Mouse (Mus musculus): ENCODE measurements around the gene Gm28042. TPM values are rescaled to one million over a fixed set of nuclear protein-coding genes. Genes with fewer than 3 reads are reported as not detected.

Gene Gm28042
- polyA plus RNA-seq, 1 experiment, result 5.3 TPM

DNA sequence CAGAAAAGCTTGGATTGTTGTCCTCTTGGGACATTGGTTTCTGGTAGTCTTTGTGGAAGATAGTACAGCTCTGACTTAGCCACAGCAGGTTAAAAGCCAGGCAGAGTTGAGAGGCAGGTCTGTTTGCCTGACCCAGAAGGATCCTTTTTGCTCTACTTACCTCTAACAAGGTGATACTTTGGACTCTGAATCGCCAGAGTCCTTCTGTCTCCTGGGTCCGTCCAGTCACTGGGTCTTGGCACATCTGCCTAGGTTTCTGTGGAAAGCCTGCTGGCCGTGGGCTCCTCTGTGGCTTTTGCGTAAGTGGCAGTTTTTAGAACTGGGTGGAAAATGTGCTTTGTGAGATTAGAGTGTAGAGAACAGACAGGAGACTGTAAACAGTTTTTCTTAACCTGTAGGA, 38.3 kb upstream of the Gm28042 start:
- TF ChIP-seq CTCF (IDR thresholded peaks at IDR 0.05; ENCODE audit: extremely low read depth, insufficient read depth, insufficient read length, insufficient replicate concordance) (no peak), POLR2A (IDR thresholded peaks at IDR 0.05; ENCODE audit: low read depth, low read length) (no peak)
- Histone ChIP-seq H3K36me3 (ENCODE audit: control insufficient read depth, insufficient read depth, low read length) (no peaks in the 10 kb centered on the region), H3K4me1 (ENCODE audit: control insufficient read depth, insufficient read depth, insufficient read length) (no peaks in the 10 kb centered on the region), H3K27ac (ENCODE audit: insufficient read depth, low read length) (no peak overlapping the region), H3K27me3 (ENCODE audit: control insufficient read depth, insufficient read depth, low read length) (no peaks in the 10 kb centered on the region), H3K4me3 (ENCODE audit: extremely low read depth, insufficient read depth, insufficient read length) (no peak overlapping the region)
- no peak for DNase-seq (ENCODE audit: low read depth in 1 of 2, low spot score in 2 of 2)
- WGBS, result 76% methylated on average over 4 of the region's 4 CpGs

DNA sequence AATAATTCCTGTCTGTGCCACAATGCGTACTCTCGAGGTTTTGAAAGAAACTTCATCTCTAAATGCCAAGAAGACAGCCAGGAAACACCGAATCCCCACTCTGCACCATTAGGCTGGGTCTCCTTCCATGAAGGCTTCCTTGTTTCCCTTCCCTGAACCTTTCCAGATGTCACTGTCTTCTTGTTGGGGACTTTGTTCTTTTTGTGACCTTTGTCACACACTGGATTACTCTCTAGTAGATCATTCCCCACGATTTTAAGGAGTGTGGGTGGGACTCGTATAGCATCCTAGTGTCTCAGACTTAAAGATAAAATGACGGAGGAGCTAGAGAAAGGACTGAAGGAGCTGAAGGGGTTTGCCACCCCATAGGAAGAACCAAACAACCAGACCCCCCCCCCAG, 36.4 kb upstream of the Gm28042 start:
- TF ChIP-seq CTCF (IDR thresholded peaks at IDR 0.05; ENCODE audit: extremely low read depth, insufficient read depth, insufficient read length, insufficient replicate concordance) (no peak), POLR2A (IDR thresholded peaks at IDR 0.05; ENCODE audit: low read depth, low read length) (no peak)
- 89% methylated on average over 6 of the region's 6 CpGs for WGBS
- H3K27ac ChIP-seq (ENCODE audit: insufficient read depth, low read length), result no peak overlapping the region
- H3K36me3 ChIP-seq (ENCODE audit: control insufficient read depth, insufficient read depth, low read length), result no peaks in the 10 kb centered on the region
- no peak overlapping the region for H3K4me3 ChIP-seq (ENCODE audit: extremely low read depth, insufficient read depth, insufficient read length)
- no peaks in the 10 kb centered on the region for H3K4me1 ChIP-seq (ENCODE audit: control insufficient read depth, insufficient read depth, insufficient read length)
- H3K27me3 ChIP-seq (ENCODE audit: control insufficient read depth, insufficient read depth, low read length), result no peaks in the 10 kb centered on the region
- DNase-seq (ENCODE audit: low read depth in 1 of 2, low spot score in 2 of 2), result no peak

DNA sequence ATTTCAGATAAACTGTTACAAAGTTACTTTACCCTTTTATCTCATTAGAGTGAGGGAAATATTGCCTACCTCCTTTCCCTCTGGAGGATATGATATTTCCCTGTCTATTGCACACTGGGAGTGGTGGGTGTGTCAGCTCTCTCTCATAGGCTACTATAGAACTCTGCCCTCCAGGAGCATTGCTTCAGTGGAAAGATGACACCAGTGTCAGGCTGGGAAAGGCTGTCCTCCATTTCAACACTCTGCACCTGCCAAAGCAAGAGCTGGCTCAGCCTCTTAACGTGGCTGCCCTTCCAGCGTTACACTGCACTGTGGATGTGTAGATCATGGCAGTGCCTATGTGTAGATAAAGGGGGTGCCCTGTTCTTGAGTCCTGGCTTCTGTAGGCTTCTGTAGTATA, 34.9 kb upstream of the Gm28042 start:
- H3K36me3 ChIP-seq (ENCODE audit: control insufficient read depth, insufficient read depth, low read length), result no peaks in the 10 kb centered on the region
- H3K27me3 ChIP-seq (ENCODE audit: control insufficient read depth, insufficient read depth, low read length), result no peaks in the 10 kb centered on the region
- H3K4me3 ChIP-seq (ENCODE audit: extremely low read depth, insufficient read depth, insufficient read length), result no peak overlapping the region
- no peaks in the 10 kb centered on the region for H3K4me1 ChIP-seq (ENCODE audit: control insufficient read depth, insufficient read depth, insufficient read length)
- H3K27ac ChIP-seq (ENCODE audit: insufficient read depth, low read length), result no peak overlapping the region
- WGBS, result 95% methylated on average over 2 of the region's 2 CpGs
- DNase-seq (ENCODE audit: low read depth in 1 of 2, low spot score in 2 of 2), result no peak
- no peak for TF ChIP-seq CTCF (IDR thresholded peaks at IDR 0.05; ENCODE audit: extremely low read depth, insufficient read depth, insufficient read length, insufficient replicate concordance)
- no peak for TF ChIP-seq POLR2A (IDR thresholded peaks at IDR 0.05; ENCODE audit: low read depth, low read length)

DNA sequence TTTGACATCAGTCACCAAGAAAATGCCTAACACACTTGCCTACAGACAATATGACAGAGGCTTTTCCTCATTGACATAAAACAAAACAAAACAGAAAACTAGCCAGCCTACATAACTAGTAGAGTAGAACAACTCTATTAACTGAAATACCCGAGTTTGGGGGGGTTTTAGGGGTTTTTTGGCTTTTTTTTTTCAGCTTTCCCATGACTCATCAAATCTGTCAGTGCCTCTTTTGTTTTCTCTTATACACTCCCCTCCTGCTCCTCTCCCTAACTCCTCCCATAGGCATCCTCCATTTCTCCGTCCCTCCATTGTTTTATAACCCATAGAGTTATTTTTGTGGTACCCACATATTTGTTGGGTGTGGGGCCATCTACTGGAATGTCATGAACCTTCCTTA, 33.8 kb upstream of the Gm28042 start:
- WGBS, result 65% methylated on average over 2 of the region's 2 CpGs
- no peaks in the 10 kb centered on the region for H3K36me3 ChIP-seq (ENCODE audit: control insufficient read depth, insufficient read depth, low read length)
- no peak overlapping the region for H3K4me3 ChIP-seq (ENCODE audit: extremely low read depth, insufficient read depth, insufficient read length)
- DNase-seq (ENCODE audit: low read depth in 1 of 2, low spot score in 2 of 2), result no peak
- H3K4me1 ChIP-seq (ENCODE audit: control insufficient read depth, insufficient read depth, insufficient read length), result no peaks in the 10 kb centered on the region
- no peaks in the 10 kb centered on the region for H3K27me3 ChIP-seq (ENCODE audit: control insufficient read depth, insufficient read depth, low read length)
- TF ChIP-seq POLR2A (IDR thresholded peaks at IDR 0.05; ENCODE audit: low read depth, low read length) (no peak), CTCF (IDR thresholded peaks at IDR 0.05; ENCODE audit: extremely low read depth, insufficient read depth, insufficient read length, insufficient replicate concordance) (no peak)
- H3K27ac ChIP-seq (ENCODE audit: insufficient read depth, low read length), result no peak overlapping the region

DNA sequence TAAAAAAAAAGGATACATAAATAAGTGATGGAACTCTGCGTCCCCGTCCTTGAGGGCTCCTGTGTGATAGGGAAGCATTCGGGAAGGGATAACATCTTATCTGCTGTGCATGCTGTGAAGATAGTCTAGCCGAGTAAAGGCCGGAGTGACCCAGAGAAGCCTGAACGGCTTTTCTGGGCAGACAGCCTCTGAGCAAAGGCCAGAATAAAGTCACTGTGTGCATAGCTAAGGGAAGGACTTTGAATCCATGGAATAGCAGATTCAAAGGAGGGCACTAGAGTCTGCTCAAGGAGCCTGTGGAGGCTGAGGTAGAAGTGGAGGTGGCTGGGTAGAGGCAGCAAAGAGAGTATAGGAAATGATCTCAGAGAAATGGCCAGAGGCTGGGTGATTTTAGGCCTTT, 32.5 kb upstream of the Gm28042 start:
- H3K27ac ChIP-seq (ENCODE audit: insufficient read depth, low read length), result no peak overlapping the region

DNA sequence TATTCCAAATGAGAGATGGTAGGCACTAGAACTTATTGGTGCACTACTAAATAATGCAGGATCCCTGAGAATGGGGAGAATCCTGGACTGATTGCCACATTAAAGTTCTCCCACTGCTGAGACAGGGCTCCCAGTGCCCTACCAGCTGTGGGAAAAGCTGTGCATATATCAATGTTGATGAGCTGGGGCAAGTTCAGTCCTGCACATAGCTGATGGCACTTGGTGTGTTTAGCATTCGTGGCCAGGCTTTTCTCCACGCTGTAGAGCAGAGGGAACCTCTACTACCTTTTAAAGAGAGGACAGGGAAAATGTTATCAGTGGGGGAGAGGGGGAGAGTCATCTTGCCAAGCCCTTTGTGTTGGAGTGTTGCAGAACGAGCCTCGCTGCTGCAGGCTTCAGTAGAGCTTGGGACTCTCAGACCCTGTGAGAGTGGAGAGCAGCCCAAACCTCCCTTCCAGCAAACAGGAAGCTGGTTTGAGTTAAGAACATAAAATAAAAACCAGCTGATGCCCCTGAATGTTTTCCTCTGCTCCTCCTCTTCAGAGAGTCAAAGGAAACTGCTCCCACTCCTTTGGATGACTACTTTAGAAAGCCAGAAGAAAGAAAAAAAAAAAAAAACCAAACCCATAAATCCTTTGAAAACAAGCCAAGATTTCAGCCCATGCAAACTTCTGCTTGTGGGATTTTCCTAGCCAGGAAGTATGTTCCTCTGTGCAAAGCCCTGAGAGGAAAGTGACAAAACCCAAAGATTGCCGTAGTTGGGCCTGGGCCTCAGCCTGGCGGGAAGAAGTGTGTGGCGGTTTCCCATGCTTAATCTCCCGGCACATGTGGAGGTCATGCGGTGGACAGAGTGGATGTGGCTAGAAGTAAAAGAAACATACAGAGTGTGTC, 31.7 kb upstream of the Gm28042 start:
- 50% methylated on average over 9 of the region's 9 CpGs for WGBS
- peak overlapping the region; percentile 18 for H3K27ac ChIP-seq (ENCODE audit: insufficient read depth, low read length)
- TF ChIP-seq POLR2A (IDR thresholded peaks at IDR 0.05; ENCODE audit: low read depth, low read length) (no peak), CTCF (IDR thresholded peaks at IDR 0.05; ENCODE audit: extremely low read depth, insufficient read depth, insufficient read length, insufficient replicate concordance) (no peak)
- no peaks in the 10 kb centered on the region for H3K4me1 ChIP-seq (ENCODE audit: control insufficient read depth, insufficient read depth, insufficient read length)
- no peaks in the 10 kb centered on the region for H3K36me3 ChIP-seq (ENCODE audit: control insufficient read depth, insufficient read depth, low read length)
- DNase-seq (ENCODE audit: low read depth in 1 of 2, low spot score in 2 of 2), result no peak
- H3K27me3 ChIP-seq (ENCODE audit: control insufficient read depth, insufficient read depth, low read length), result no peaks in the 10 kb centered on the region
- H3K4me3 ChIP-seq (ENCODE audit: extremely low read depth, insufficient read depth, insufficient read length), result no peak overlapping the region

More for the DNA sequence above, 32.5 kb upstream of the Gm28042 start:
- TF ChIP-seq CTCF (IDR thresholded peaks at IDR 0.05; ENCODE audit: extremely low read depth, insufficient read depth, insufficient read length, insufficient replicate concordance) (no peak), POLR2A (IDR thresholded peaks at IDR 0.05; ENCODE audit: low read depth, low read length) (no peak)
- Histone ChIP-seq H3K4me1 (ENCODE audit: control insufficient read depth, insufficient read depth, insufficient read length) (no peaks in the 10 kb centered on the region), H3K4me3 (ENCODE audit: extremely low read depth, insufficient read depth, insufficient read length) (no peak overlapping the region), H3K36me3 (ENCODE audit: control insufficient read depth, insufficient read depth, low read length) (no peaks in the 10 kb centered on the region), H3K27me3 (ENCODE audit: control insufficient read depth, insufficient read depth, low read length) (no peaks in the 10 kb centered on the region)
- DNase-seq (ENCODE audit: low read depth in 1 of 2, low spot score in 2 of 2), result no peak
- 91% methylated on average over 6 of the region's 6 CpGs for WGBS

DNA sequence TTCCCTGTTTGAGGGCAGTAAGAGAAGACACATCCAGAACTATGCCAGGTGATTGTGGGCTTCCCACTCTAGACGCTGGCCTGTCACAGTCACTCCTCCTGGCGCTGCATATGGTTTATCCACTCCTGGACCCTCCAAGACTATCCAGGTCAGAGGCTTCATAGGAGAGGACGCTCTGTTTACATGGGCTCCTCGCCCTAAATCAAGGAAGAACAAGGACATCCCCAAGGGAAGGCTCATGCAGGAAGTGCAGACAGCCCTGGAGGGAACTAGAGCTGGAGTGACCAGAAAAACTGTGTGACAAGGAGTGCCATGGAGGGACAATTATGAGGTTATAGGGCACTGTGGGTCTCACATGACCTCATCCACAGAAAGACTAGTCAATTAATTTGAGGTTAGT, 29.9 kb upstream of the Gm28042 start:
- DNase-seq (ENCODE audit: low read depth in 1 of 2, low spot score in 2 of 2), result no peak
- H3K4me1 ChIP-seq (ENCODE audit: control insufficient read depth, insufficient read depth, insufficient read length), result peaks cover 5% of the 10 kb centered on the region; the same call in 1 of the 2 replicates
- no peaks in the 10 kb centered on the region for H3K27me3 ChIP-seq (ENCODE audit: control insufficient read depth, insufficient read depth, low read length)
- 91% methylated on average over 4 of the region's 4 CpGs for WGBS
- H3K4me3 ChIP-seq (ENCODE audit: extremely low read depth, insufficient read depth, insufficient read length), result no peak overlapping the region
- no peaks in the 10 kb centered on the region for H3K36me3 ChIP-seq (ENCODE audit: control insufficient read depth, insufficient read depth, low read length)
- no peak overlapping the region for H3K27ac ChIP-seq (ENCODE audit: insufficient read depth, low read length)
- TF ChIP-seq POLR2A (IDR thresholded peaks at IDR 0.05; ENCODE audit: low read depth, low read length) (no peak), CTCF (IDR thresholded peaks at IDR 0.05; ENCODE audit: extremely low read depth, insufficient read depth, insufficient read length, insufficient replicate concordance) (no peak)

Data from spleen, adult 2 months (tissue).